Mouse (Mus musculus): ENCODE results near the gene Ntn4.

GRCm38 (mm10) chr10:93683896-93684295 lies 43.4 kb downstream of the Ntn4 start:
- TF ChIP-seq CTCF (IDR thresholded peaks at IDR 0.05; ENCODE audit: low read depth), result no peak
- no peak for TF ChIP-seq EP300 (optimal IDR thresholded peaks at IDR 0.05)

Data from stomach, postnatal 0 days (tissue).